Mouse (Mus musculus): ENCODE measurements around the gene Olfr1454. TPM values are rescaled to one million over a fixed set of nuclear protein-coding genes. Genes with fewer than 3 reads are reported as not detected.

Olfr1454 gene
- polyA plus RNA-seq (2015; fragmentation: Nextera tagmentation; extraction: Ambion mirVana), result not detected in 2 replicates

DNA sequence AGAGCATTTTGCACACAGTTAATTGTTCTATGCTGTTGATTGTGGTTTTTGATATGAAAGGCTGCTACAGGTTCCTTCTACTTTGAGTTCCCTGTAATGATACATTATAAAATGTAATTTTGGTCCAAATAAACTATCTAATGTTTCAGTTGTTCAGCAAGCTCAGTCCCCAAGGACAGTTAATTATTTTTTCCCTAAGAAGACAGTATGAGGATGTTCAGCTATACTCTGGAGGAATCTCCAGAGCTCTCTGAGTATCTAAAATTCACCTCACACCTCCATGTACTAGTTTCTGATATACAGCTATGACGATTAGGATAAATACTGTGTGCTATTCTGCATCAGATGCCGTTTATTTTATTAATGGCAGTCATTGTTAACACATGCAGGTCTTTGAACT, at the start of gene Olfr1454:
Gene Olfr1454, plus strand, starts transcription at position 301 of the 400 bp plus-strand sequence.
- no peak within 1 kb of the TSS for H3K9ac ChIP-seq
- H3K9me3 ChIP-seq, result no peaks in the 10 kb centered on the region
- no peak within 1 kb of the TSS for H3K4me2 ChIP-seq
- no peaks in the 10 kb centered on the region for H3K36me3 ChIP-seq
- H3K27me3 ChIP-seq (replicated peaks), result no peaks in the 10 kb centered on the region
- H3K27ac ChIP-seq, result no peak within 1 kb of the TSS
- 62% methylated on average over 2 of the region's 2 CpGs for WGBS
- no peak for ATAC-seq (ENCODE audit: insufficient read depth, low FRiP score, low read depth)
- no peaks in the 10 kb centered on the region for H3K4me1 ChIP-seq
- no peak within 1 kb of the TSS for H3K4me3 ChIP-seq (replicated peaks)

DNA sequence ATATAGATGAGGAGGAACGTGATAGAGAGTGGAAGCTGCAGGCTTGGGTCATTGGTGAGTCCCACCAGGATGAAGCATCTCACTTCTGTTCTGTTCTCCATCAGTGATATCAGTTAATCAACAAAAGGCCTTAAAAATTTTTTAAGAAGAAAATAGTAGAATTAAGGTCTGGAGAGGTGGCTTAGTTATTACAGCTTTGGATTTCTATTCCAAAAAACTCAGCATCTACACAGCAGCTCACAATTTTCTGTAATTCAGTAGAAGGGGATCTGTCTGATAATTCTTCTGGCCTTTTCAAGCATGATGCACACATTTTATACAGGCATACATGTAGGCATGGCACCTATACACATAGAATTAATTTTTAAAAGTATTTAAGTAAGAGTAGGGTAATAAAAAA, 32.2 kb upstream of the Olfr1454 start, which contains the start of gene Olfr1453:
Gene Olfr1453, minus strand, starts transcription at position 101 of the 400 bp plus-strand sequence.
- 37% methylated on average over 1 of the region's 1 CpGs for WGBS
- H3K4me3 ChIP-seq (replicated peaks), result no peak within 1 kb of the TSS
- no peaks in the 10 kb centered on the region for H3K27me3 ChIP-seq (replicated peaks)
- no peaks in the 10 kb centered on the region for H3K4me1 ChIP-seq
- H3K36me3 ChIP-seq, result no peaks in the 10 kb centered on the region
- no peak within 1 kb of the TSS for H3K27ac ChIP-seq
- no peak for ATAC-seq (ENCODE audit: insufficient read depth, low FRiP score, low read depth)
- H3K9ac ChIP-seq, result no peak within 1 kb of the TSS
- no peak within 1 kb of the TSS for H3K4me2 ChIP-seq
- no peaks in the 10 kb centered on the region for H3K9me3 ChIP-seq

GRCm38 (mm10) chr19:13093908-13094307, 33.5 kb downstream of the Olfr1454 start:
- 87% methylated on average over 1 of the region's 1 CpGs for WGBS
- H3K4me3 ChIP-seq (replicated peaks), result no peak overlapping the region

DNA sequence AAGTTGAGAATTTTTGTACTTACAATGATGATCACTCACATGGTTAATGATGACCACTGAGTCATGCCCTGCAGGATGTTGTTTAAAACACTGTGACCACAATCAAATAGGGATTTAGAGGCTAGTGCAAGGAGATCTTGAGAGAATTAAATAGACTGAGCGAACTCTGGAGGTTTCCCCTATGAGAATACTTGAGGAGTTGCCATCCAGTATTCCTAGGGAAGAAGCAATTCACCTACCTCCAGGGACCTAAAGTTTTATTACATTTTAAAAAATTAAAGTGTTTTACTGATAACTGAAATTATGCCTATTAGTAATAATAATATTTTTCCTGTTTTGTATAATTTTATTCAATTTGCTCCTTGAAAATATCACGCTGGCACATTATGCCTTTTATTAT, 37.4 kb downstream of the Olfr1454 start, which contains the start of gene Olfr1457:
Gene Olfr1457, minus strand, starts transcription at position 101 of the 400 bp plus-strand sequence.
- Histone ChIP-seq H3K27ac (no peak within 1 kb of the TSS), H3K4me1 (no peaks in the 10 kb centered on the region), H3K9ac (no peak within 1 kb of the TSS), H3K27me3 (replicated peaks) (no peaks in the 10 kb centered on the region), H3K4me3 (replicated peaks) (no peak within 1 kb of the TSS), H3K4me2 (no peak within 1 kb of the TSS), H3K9me3 (no peaks in the 10 kb centered on the region), H3K36me3 (no peaks in the 10 kb centered on the region)
- no peak for ATAC-seq (ENCODE audit: insufficient read depth, low FRiP score, low read depth)
- WGBS, result 79% methylated on average over 2 of the region's 2 CpGs

More at GRCm38 (mm10) chr19:13093908-13094307, 33.5 kb downstream of the Olfr1454 start:
- Histone ChIP-seq H3K9me3 (no peaks in the 10 kb centered on the region), H3K9ac (no peak overlapping the region), H3K27me3 (replicated peaks) (no peaks in the 10 kb centered on the region), H3K27ac (no peak overlapping the region), H3K36me3 (no peaks in the 10 kb centered on the region), H3K4me1 (no peaks in the 10 kb centered on the region), H3K4me2 (no peak overlapping the region)
- no peak for ATAC-seq (ENCODE audit: insufficient read depth, low FRiP score, low read depth)

DNA sequence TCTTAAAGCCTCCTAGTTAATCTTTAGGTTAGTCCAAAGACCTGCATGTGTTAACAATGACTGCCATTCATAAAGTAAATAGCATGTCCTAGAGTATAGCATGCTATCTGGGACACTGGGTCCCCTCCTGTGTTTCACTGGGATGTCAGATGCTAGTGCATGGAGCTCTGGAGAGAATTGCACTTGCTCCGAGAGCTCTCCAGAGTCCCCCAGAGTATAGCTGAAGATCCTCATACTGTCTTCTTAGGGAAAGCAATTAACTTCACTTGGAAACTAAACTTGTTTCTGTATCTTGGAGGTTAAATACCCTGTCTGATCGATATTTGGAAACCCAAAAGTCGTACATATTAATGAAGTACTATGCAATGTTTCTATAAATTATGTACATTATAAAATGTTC, 46.3 kb downstream of the Olfr1454 start, which contains the start of gene Olfr1458:
Gene Olfr1458, minus strand, starts transcription at position 101 of the 400 bp plus-strand sequence.
- 78% methylated on average over 3 of the region's 3 CpGs for WGBS
- no peak within 1 kb of the TSS for H3K4me2 ChIP-seq
- no peak within 1 kb of the TSS for H3K9ac ChIP-seq
- H3K4me1 ChIP-seq, result no peaks in the 10 kb centered on the region
- no peaks in the 10 kb centered on the region for H3K9me3 ChIP-seq
- H3K36me3 ChIP-seq, result no peaks in the 10 kb centered on the region
- no peak within 1 kb of the TSS for H3K4me3 ChIP-seq (replicated peaks)
- ATAC-seq (ENCODE audit: insufficient read depth, low FRiP score, low read depth), result no peak
- H3K27me3 ChIP-seq (replicated peaks), result no peaks in the 10 kb centered on the region
- H3K27ac ChIP-seq, result no peak within 1 kb of the TSS

Other genes with a start within 250 kb of the Olfr1454 start
- gene Gm5244, start 213.9 kb upstream of the Olfr1454 start, polyA plus RNA-seq (2015; fragmentation: Nextera tagmentation; extraction: Ambion mirVana), result not detected in 2 replicates
- not detected in 2 replicates for gene Olfr1444, start 203.3 kb upstream of the Olfr1454 start, polyA plus RNA-seq (2015; fragmentation: Nextera tagmentation; extraction: Ambion mirVana)
- gene Olfr1445, start 176.8 kb upstream of the Olfr1454 start, polyA plus RNA-seq (2015; fragmentation: Nextera tagmentation; extraction: Ambion mirVana), result not detected in 2 replicates
- gene Olfr1446, start 167.1 kb upstream of the Olfr1454 start, polyA plus RNA-seq (2015; fragmentation: Nextera tagmentation; extraction: Ambion mirVana), result not detected in 2 replicates
- gene Olfr1447, start 156.9 kb upstream of the Olfr1454 start, polyA plus RNA-seq (2015; fragmentation: Nextera tagmentation; extraction: Ambion mirVana), result not detected in 2 replicates
- gene Olfr1448, start 136.2 kb upstream of the Olfr1454 start, polyA plus RNA-seq (2015; fragmentation: Nextera tagmentation; extraction: Ambion mirVana), result not detected in 2 replicates
- not detected in 2 replicates for gene Olfr1449, start 129.8 kb upstream of the Olfr1454 start, polyA plus RNA-seq (2015; fragmentation: Nextera tagmentation; extraction: Ambion mirVana)
- not detected in 2 replicates for gene Olfr1450, start 110.4 kb upstream of the Olfr1454 start, polyA plus RNA-seq (2015; fragmentation: Nextera tagmentation; extraction: Ambion mirVana)
- gene Olfr1451, start 65.6 kb upstream of the Olfr1454 start, polyA plus RNA-seq (2015; fragmentation: Nextera tagmentation; extraction: Ambion mirVana), result not detected in 2 replicates
- not detected in 2 replicates for gene Olfr1453, start 32.3 kb upstream of the Olfr1454 start, polyA plus RNA-seq (2015; fragmentation: Nextera tagmentation; extraction: Ambion mirVana)
- not detected in 2 replicates for gene Olfr1457, start 37.3 kb downstream of the Olfr1454 start, polyA plus RNA-seq (2015; fragmentation: Nextera tagmentation; extraction: Ambion mirVana)
- not detected in 2 replicates for gene Olfr1458, start 46.2 kb downstream of the Olfr1454 start, polyA plus RNA-seq (2015; fragmentation: Nextera tagmentation; extraction: Ambion mirVana)
- not detected in 2 replicates for gene Olfr1459, start 88.9 kb downstream of the Olfr1454 start, polyA plus RNA-seq (2015; fragmentation: Nextera tagmentation; extraction: Ambion mirVana)
- not detected in 2 replicates for gene Olfr1461, start 102.4 kb downstream of the Olfr1454 start, polyA plus RNA-seq (2015; fragmentation: Nextera tagmentation; extraction: Ambion mirVana)
- not detected in 2 replicates for gene Olfr1462, start 125.1 kb downstream of the Olfr1454 start, polyA plus RNA-seq (2015; fragmentation: Nextera tagmentation; extraction: Ambion mirVana)
- gene Olfr1463, start 170.7 kb downstream of the Olfr1454 start, polyA plus RNA-seq (2015; fragmentation: Nextera tagmentation; extraction: Ambion mirVana), result not detected in 2 replicates